Mouse (Mus musculus) forebrain, embryonic 14.5 days (tissue): Measurements from ENCODE around the gene Csf2rb2. TPM values are rescaled to one million over a fixed set of nuclear protein-coding genes. Genes with fewer than 3 reads are reported as not detected.
"Not testable (repeated sequence)": the region's sequence is repeated elsewhere in the genome, so short reads cannot be mapped to it uniquely, and the experiment has no call there.

Experiments
- ATAC-seq: fragments of 200-750 bp; cut with Nextera tagmentation; 2 replicates; pipeline ENCODE4 v1.8.0; 2017; ENCODE audit warnings: mild to moderate bottlenecking, moderate library complexity
- DNase-seq: peaks from one replicate; pipeline ENCODE4 v3.0.0-alpha.2; 2015; ENCODE audit warnings: low spot score
- H3K27ac ChIP-seq: fragments of 300-500 bp; sonication (generic); 2 replicates; pipeline ENCODE4 v1.5.1; 2014; ENCODE audit warnings: low read depth, mild to moderate bottlenecking, control low read depth, low read length, moderate library complexity
- H3K27me3 ChIP-seq: fragments of 300-500 bp; sonication (generic); replicated peaks from 2 replicates; pipeline ENCODE4 v1.6.1; 2014; ENCODE audit warnings: low read length, control low read depth, mixed read lengths; ENCODE audit not compliant: control insufficient read depth, insufficient read depth
- H3K36me3 ChIP-seq: fragments of 300-500 bp; sonication (generic); 2 replicates; pipeline ENCODE4 v1.6.1; 2014; ENCODE audit warnings: low read length, control low read depth; ENCODE audit not compliant: control insufficient read depth, insufficient read depth
- H3K4me1 ChIP-seq: fragments of 300-500 bp; sonication (generic); 2 replicates; pipeline ENCODE4 v1.6.1; 2014; ENCODE audit warnings: antibody characterized with exemption, low read length, control low read depth; ENCODE audit not compliant: control insufficient read depth, insufficient read depth
- H3K4me2 ChIP-seq: fragments of 300-500 bp; sonication (generic); 2 replicates; pipeline ENCODE4 v1.6.1; 2014; ENCODE audit warnings: mild to moderate bottlenecking, control low read depth, low read length
- H3K4me3 ChIP-seq: fragments of 300-500 bp; sonication (generic); 2 replicates; pipeline ENCODE4 v1.5.1; 2014; ENCODE audit warnings: low read depth, low read length, control low read depth
- H3K9ac ChIP-seq: fragments of 300-500 bp; sonication (generic); 2 replicates; pipeline ENCODE4 v1.6.1; 2014; ENCODE audit warnings: mild to moderate bottlenecking, low read length, control low read depth, moderate library complexity
- H3K9me3 ChIP-seq: fragments of 300-500 bp; sonication (generic); replicated peaks from 2 replicates; pipeline ENCODE4 v1.6.1; 2016; ENCODE audit warnings: low read length, control low read depth, mixed read lengths; ENCODE audit not compliant: control insufficient read depth
- WGBS: fragments of 180-500 bp; shearing (Covaris S2); extraction: QIAGEN DNeasy Blood & Tissue Kit; methylation state at CpG from one replicate; pipeline ENCODE4 v1.1.7; 2014; 5-methylcytosine and 5-hydroxymethylcytosine counted together
- polyA plus RNA-seq: library from polyadenylated mRNA; unstranded; fragments of >200 nt; fragmentation: Nextera tagmentation; extraction: Ambion mirVana; gene quantifications from 2 replicates; pipeline ENCODE4 v1.2.1, GENCODE M21; 2014

Gene Csf2rb2
- polyA plus RNA-seq, 1 experiment from 2014 or later = not detected

- Histone ChIP-seq H3K4me2 (no peak overlapping the region), H3K4me3 (no peak overlapping the region), H3K9ac (no peak overlapping the region), H3K27me3 (no peaks in the 10 kb centered on the region), H3K9me3 (no peaks in the 10 kb centered on the region), H3K4me1 (no peaks in the 10 kb centered on the region), H3K27ac (no peak overlapping the region), H3K36me3 (no peaks in the 10 kb centered on the region)
- DNase-seq (no peak), ATAC-seq (no peak)
Observed at GRCm38 (mm10) chr15:78271208-78271607, 34.3 kb downstream of the Csf2rb2 start.

- Histone ChIP-seq H3K4me1 (no peaks in the 10 kb centered on the region), H3K36me3 (no peaks in the 10 kb centered on the region), H3K4me3 (no peak overlapping the region), H3K27ac (no peak overlapping the region), H3K4me2 (no peak overlapping the region), H3K27me3 (no peaks in the 10 kb centered on the region), H3K9ac (no peak overlapping the region), H3K9me3 (no peaks in the 10 kb centered on the region)
- no peak for ATAC-seq
- WGBS = 79% methylated on average over 4 of the region's 4 CpGs
- no peak for DNase-seq
Observed at GRCm38 (mm10) chr15:78267865-78268264, 37.7 kb downstream of the Csf2rb2 start.

GRCm38 (mm10) chr15:78267441-78267840 is 38.1 kb downstream of the Csf2rb2 start:
- Histone ChIP-seq H3K4me2 (no peak overlapping the region), H3K36me3 (no peaks in the 10 kb centered on the region), H3K9me3 (no peaks in the 10 kb centered on the region), H3K4me3 (no peak overlapping the region), H3K27me3 (no peaks in the 10 kb centered on the region), H3K27ac (no peak overlapping the region), H3K9ac (no peak overlapping the region), H3K4me1 (no peaks in the 10 kb centered on the region)
- 88% methylated on average over 10 of the region's 10 CpGs for WGBS
- no peak for ATAC-seq
- no peak for DNase-seq

- 60% methylated on average over 3 of the region's 3 CpGs for WGBS
- DNase-seq = peak; percentile 29
Observed at GRCm38 (mm10) chr15:78263286-78263685, 42.2 kb downstream of the Csf2rb2 start.

GRCm38 (mm10) chr15:78260668-78261333 is 44.7 kb downstream of the Csf2rb2 start:
- Histone ChIP-seq H3K4me1 (no peaks in the 10 kb centered on the region), H3K27ac (no peak overlapping the region), H3K4me2 (no peak overlapping the region), H3K9ac (no peak overlapping the region), H3K9me3 (no peaks in the 10 kb centered on the region), H3K27me3 (no peaks in the 10 kb centered on the region), H3K4me3 (no peak overlapping the region), H3K36me3 (no peaks in the 10 kb centered on the region)
- DNase-seq (no peak), ATAC-seq (no peak)
- 75% methylated on average over 13 of the region's 13 CpGs for WGBS

More at GRCm38 (mm10) chr15:78263286-78263685, 42.2 kb downstream of the Csf2rb2 start:
- no peak overlapping the region for H3K4me2 ChIP-seq
- no peaks in the 10 kb centered on the region for H3K27me3 ChIP-seq
- H3K36me3 ChIP-seq = no peaks in the 10 kb centered on the region
- no peak overlapping the region for H3K9ac ChIP-seq
- H3K4me1 ChIP-seq = no peaks in the 10 kb centered on the region
- H3K9me3 ChIP-seq = no peaks in the 10 kb centered on the region
- no peak overlapping the region for H3K27ac ChIP-seq
- ATAC-seq = no peak
- no peak overlapping the region for H3K4me3 ChIP-seq

- WGBS = 79% methylated on average over 10 of the region's 10 CpGs
- H3K4me1 ChIP-seq = no peaks in the 10 kb centered on the region
- H3K27me3 ChIP-seq = no peaks in the 10 kb centered on the region
- no peak overlapping the region for H3K4me2 ChIP-seq
- no peak overlapping the region for H3K9ac ChIP-seq
- no peak overlapping the region for H3K4me3 ChIP-seq
- DNase-seq (no peak), ATAC-seq (no peak)
- H3K36me3 ChIP-seq = no peaks in the 10 kb centered on the region
- H3K27ac ChIP-seq = no peak overlapping the region
- H3K9me3 ChIP-seq = no peaks in the 10 kb centered on the region
Observed at GRCm38 (mm10) chr15:78258246-78258865, 47.2 kb downstream of the Csf2rb2 start.

- Histone ChIP-seq H3K9ac (no peak overlapping the region), H3K4me3 (no peak overlapping the region), H3K36me3 (no peaks in the 10 kb centered on the region), H3K27me3 (no peaks in the 10 kb centered on the region), H3K4me1 (no peaks in the 10 kb centered on the region), H3K9me3 (no peaks in the 10 kb centered on the region), H3K4me2 (no peak overlapping the region), H3K27ac (no peak overlapping the region)
- 41% methylated on average over 7 of the region's 7 CpGs for WGBS
- ATAC-seq (peak; percentile 15; the same call in 1 of the 2 replicates), DNase-seq (peak; percentile 71)
Observed at GRCm38 (mm10) chr15:78257326-78258050, 48.0 kb downstream of the Csf2rb2 start.

GRCm38 (mm10) chr15:78256602-78257259 is 48.8 kb downstream of the Csf2rb2 start:
- H3K4me2 ChIP-seq, ATAC-seq, H3K9me3 ChIP-seq, H3K27me3 ChIP-seq, H3K27ac ChIP-seq, H3K36me3 ChIP-seq, H3K4me3 ChIP-seq, H3K9ac ChIP-seq, DNase-seq, H3K4me1 ChIP-seq: not testable (repeated sequence)
